Mouse (Mus musculus) bone marrow macrophage, adult 2 months (primary cell): ENCODE results near the gene Tecpr1.

ENCODE experiments used
- CTCF ChIP-seq: IDR thresholded peaks from 2 replicates; pipeline ENCODE4 v1.5.1; 2012; ENCODE audit warnings: low read depth, mild to moderate bottlenecking, low read length, moderate library complexity
- POLR2A ChIP-seq: IDR thresholded peaks from 2 replicates; pipeline ENCODE4 v1.6.1; 2012; ENCODE audit warnings: mild to moderate bottlenecking, low read depth, low read length, borderline replicate concordance

GRCm38 (mm10) chr5:144182542-144183247, 40.7 kb downstream of the Tecpr1 start:
- no peak for TF ChIP-seq CTCF
- TF ChIP-seq POLR2A = no peak
